Mouse (Mus musculus): ENCODE measurements around the gene Allc. TPM values are rescaled to one million over a fixed set of nuclear protein-coding genes. Genes with fewer than 3 reads are reported as not detected.
A peak's percentile ranks its signal among the peaks of the same experiment; 100 is the strongest.

Allc gene
- not detected for total RNA-seq (2021)
- long read RNA-seq, experiment 1, result 0 reads
- long read RNA-seq, experiment 2, result 0 reads

DNA sequence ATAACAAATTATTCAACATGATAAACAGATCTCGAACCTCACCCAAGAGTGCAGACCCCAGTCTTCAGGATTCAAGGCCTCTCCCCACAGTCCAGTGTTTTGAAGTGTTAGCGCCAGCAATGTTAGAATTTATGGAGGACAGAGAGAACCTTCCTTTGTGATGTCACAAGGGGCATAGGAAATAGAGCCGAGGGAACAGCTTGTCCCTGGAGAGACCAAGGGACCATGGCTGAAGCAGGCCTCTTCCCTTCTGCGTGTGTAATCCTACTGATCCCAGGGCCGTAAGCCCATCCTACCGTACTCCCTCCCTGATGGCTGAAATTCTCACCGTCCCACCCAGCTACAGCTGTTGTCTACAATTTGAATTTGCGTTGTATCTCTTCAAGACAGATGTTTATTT is at the start of gene Allc:
Gene Allc (minus strand): TSS at position 101 of the 400 bp plus-strand sequence.
- intact Hi-C loops (cut with DNase I; ENCODE audit: low total_unique reads), result no loop called here
- DNase-seq, result no peak

DNA sequence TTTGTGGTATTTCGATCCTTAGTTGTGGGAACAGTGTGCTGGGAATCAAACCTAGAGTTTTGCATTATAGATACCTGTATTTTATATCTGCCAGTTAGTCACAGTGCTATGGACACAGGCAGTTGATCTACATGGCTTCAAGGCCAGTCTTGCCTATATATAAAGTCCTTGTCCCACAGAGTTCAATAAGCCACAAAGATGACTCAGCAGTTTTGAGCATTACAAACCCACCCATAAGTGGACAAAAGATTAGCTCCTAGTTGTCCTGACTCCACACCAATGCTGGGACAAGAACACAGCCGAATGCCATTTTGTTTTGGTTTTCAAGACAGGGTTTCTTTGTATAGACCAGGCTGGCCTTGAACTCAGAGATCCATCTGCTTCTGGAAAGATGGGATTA is 46.1 kb upstream of the Allc start:
- DNase-seq, result no peak
- intact Hi-C loops (cut with DNase I; ENCODE audit: low total_unique reads), result no loop called here

DNA sequence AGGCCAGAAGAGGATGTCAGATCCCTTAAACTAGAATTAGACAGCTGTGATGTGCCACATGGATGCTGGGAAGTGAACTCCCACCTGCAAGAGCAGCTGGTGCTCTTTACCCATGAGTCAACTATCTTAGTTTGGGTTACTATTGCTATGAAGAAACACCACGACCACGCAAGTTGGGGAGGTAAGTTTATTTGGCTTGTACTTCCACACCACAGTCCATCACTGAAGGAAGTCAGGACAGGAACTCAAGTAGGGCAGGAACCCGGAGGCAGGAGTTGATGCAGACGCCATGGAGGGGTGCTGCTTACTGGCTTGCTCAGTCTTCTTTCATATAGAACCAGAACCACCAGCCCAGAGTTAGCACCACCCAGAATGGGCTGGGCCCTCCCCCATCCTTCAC is 44.8 kb upstream of the Allc start:
- intact Hi-C loops (cut with DNase I; ENCODE audit: low total_unique reads), result no loop called here
- no peak for DNase-seq

DNA sequence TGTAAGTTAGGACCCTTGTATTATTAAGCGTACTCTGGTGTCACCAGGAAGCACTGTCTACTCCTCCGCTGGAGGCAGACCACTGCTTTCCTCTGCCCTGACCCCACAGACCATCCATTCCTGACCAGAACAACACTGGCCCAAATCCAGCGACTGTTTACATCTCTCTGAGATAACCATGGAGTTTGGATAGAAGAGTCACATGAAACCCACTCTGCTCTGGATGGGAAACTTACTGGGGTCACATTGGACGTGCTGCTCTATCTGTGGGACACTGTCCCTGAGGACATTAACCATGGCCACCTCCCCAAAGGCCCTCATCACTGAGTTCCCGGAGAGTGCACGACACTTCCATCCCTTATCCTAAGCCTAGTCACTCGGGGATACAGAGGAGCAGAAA is 43.1 kb upstream of the Allc start:
- intact Hi-C loops (cut with DNase I; ENCODE audit: low total_unique reads), result no loop called here
- DNase-seq, result no peak

DNA sequence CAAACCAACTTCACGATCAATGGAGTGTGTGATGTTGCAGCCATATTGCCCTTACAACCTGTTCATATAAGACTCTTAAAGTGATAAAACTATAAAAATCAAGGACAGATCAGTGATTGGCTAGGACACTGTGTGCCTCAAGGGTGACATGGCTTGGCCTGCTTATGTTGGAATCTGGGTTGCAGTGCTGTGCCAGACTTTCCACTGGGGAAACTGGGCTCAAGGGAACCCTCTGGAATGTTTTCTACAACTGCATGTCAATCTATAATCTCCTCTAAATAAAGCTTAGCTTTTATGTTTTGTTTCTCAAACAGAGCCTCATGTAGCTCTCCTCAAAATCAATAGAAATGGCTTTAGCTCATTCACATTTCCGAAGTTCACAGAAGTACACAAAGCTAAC is 41.9 kb upstream of the Allc start:
- intact Hi-C loops (cut with DNase I; ENCODE audit: low total_unique reads), result no loop called here

DNA sequence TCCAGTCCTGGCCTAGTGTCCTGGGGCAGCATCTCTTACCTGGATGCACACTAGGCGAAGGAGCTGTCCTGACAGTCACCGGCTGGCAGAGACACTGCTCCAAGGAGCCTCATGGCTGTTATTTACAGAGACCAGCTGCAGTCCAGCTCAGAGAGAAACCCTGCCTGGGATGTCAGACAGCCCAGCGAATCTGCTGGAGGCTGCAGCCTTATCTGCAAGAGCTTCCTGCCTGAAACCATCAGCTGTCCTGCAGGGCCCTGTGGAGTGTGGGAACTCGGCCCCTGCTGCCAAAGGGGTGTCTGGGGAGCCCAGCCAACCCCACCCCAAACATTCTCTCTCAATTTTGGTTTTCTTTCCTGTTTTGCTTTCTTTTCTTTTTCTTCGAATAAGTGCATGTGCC is 40.9 kb upstream of the Allc start, which contains the start of gene Colec11:
Gene Colec11 (minus strand): TSS at position 183 of the 400 bp plus-strand sequence.
- intact Hi-C loops (cut with DNase I; ENCODE audit: low total_unique reads), result no loop called here
- no peak for DNase-seq

More for the DNA sequence above, 41.9 kb upstream of the Allc start:
- DNase-seq, result no peak

DNA sequence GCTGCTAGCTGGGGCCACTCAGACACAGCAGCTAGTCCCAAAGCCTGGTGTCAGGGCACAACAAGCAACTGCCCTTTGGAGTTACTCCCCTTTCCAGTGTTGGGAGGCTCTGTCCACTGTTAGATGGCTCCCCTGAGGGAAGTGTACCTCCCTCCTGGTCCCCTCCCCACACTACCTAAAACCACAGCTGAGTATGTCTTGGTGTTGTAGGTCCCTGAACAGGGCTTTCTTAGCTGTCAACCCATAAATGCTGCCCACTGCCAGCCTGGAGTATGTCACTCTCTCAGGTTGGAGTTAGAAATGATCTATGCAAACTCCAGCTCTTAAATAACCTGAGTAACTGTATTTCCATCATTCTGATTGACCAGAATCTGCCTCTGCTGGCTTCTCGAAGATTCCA is 40.3 kb upstream of the Allc start:
- DNase-seq, result no peak
- intact Hi-C loops (cut with DNase I; ENCODE audit: low total_unique reads), result no loop called here

DNA sequence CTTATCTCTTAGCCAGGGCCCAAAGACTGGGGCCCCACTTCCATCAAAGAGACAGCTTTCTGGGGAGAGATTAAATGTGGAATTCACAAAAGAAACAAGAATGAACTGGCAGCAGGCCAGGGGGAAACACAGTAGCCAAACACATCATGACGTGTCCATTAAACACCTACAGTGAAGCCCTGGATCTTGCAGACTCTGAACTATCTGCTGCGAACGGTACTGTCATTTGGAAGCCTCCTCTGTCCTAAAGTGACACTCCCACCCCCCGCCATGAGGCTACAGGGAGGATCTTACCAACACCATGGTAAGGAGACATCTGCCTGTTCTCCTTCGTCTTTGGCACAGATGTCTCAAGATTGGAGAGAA is 39.8 kb upstream of the Allc start:
- intact Hi-C loops (cut with DNase I; ENCODE audit: low total_unique reads), result no loop called here
- no peak for DNase-seq

DNA sequence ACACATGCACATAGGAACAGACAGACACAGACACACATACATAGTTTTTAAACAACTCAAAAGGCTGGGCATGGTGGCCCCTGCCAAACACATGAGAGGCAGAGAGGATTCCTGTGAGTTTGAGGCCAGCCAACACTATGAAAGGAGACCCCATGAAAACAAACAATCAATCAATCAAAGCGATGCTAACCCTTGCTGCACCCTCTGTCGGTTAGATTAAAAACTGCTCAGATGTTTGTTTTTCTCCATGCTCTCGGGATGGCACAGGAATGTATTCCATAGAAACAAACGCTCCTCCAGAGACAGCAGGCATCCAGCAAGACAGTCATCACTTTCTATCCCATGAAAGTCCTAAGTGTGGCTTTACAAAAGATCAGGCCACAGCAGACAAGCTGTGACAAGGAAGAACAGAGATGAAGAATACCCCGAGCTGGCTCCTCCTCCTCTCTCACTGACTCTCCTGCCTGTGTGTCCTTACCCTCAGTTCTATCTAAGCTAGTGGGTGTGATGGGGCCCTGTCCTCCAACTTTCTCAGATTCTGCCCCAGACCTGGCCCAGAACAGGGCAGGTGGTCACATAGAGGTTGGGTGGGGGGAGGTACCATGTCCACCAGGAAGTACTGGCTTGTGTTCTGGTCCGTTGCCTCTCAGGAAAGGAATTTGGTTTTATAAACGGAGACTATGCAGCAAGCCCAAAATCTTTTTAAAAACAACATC is 39.3 kb upstream of the Allc start:
- intact Hi-C loops (cut with DNase I; ENCODE audit: low total_unique reads), result no loop called here
- no peak for DNase-seq

DNA sequence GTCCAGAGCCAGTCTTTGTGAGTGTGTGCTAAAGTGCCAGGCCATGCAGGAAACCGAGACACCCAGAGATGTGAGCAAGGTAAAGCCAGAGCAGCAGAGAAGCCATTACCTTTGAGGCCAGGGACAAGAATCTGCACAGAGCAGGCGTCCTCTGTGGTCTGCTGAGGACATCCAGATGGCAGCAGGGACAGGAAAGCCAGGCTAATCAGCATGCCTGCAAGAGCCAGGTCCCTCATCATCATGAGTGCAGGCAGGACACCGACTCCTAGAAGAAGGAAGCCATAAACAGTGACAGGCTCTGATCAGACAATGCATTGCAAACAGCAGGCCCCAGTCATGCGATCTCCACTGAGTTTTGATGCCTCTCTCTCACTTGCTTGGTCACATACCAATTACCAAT is 35.0 kb upstream of the Allc start:
- no peak for DNase-seq
- intact Hi-C loops (cut with DNase I; ENCODE audit: low total_unique reads), result no loop called here

DNA sequence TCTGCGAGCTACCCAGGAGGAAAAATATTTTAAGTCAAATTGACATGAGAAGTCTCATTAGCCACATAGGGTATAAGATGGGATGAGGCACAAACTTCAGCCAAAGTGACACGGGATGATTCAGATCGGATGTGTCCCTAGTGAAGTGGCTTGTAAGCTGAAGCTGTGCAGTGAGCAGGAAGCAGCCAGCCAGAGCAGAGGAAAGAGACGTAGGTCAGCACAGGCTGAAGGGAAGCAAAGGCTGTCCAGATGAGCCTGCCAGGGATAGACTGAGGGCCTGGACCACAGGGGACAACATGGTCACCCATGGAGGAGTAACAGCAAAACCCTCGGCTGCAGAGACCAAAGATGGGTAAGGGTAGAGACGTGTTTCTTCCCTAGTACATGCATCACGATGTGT is 32.1 kb upstream of the Allc start:
- DNase-seq, result no peak
- intact Hi-C loops (cut with DNase I; ENCODE audit: low total_unique reads), result no loop called here

DNA sequence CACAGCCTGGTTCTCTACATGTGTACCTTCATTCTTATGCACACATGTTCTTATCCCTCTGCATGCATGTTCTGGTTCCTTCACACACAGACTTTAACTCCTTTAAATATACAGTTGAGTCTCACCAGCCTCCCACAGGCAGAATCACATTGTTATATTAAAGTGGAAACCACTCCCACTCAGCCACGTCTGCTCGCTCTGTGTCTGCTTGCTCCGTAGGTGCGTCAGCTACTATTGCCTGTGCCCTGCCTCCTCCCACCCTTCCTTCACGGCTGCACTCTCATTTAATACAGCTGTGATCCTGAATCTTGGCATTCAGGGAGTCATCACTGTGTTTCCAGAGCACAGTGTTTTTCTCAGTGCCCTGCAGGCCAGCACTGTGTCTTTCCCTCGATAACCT is 30.1 kb upstream of the Allc start:
- intact Hi-C loops (cut with DNase I; ENCODE audit: low total_unique reads), result no loop called here
- DNase-seq, result no peak

DNA sequence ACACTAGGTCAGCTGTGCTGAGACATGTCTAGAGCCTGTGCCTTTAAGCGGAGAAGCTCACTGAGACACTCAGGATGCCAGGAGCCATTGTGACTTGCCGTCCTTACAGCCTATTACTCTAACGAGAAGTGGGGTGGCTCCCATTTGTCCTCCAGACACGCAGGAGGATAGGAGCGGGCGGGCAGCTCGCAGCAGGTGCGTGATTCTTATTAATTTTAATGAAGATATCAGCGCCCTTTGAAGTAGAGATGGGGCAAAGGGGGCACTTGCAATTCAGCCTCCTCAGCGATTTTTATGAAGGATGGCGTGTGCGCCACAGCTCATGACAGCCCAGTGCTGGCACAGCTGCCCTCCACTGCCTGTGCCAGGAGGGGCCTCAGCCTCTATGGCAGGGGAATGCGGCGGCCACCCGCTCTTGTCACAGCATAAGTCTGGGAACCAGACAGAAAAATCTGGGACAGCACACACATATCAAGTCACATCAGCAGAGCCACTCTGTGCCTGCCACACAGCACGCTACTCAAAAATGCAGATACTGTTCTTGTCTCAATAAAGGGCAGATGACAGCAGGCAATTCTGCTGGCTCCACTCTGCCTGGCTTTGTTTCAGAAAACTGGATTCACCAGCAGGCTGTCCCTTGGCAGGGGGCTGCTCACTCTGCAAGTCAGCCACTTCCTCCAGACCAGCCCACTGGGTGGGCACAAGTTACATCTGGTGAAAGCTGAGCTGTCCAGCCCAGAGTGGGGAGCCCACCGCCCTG is 25.4 kb upstream of the Allc start:
- intact Hi-C loops (cut with DNase I; ENCODE audit: low total_unique reads), result no loop called here
- DNase-seq, result no peak

DNA sequence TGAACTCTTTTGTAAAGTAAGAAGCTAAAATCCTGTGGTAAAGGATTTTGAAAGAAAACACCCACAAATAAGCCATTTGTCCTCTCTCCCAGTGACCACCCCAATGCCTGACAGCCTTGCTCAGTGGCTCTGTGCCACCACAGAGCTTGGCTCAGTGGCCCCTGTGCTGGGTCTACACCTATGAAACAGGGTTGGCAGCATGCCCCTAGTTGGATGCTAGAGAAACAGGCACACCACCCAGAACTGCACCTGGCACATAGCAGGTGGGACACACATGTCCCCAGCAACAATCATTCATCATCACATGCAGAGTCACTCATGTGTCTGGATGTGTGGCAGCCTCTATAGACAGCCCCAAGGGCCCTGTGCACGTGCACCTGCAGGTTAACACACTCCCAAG is 21.2 kb upstream of the Allc start:
- no peak for DNase-seq
- intact Hi-C loops (cut with DNase I; ENCODE audit: low total_unique reads), result no loop called here

DNA sequence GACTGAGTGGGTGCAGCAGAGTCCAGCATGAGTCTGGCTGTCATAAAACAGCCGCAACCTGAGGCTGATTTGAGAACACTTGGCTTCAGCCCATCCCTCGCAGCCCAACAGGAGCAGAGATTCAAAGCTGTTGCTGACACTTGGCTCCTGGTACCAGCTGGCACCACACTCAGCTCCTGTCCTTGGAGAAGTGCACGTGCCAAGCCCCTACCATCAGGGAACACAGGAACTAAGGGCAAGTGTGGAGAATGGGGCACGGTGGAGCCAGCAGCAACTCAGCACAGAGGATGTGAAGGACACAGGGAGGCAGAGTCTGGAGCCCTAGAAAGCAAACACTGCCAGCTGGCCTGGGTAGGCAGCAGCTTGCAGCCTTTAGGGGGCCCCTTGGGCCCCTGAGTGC is 19.9 kb upstream of the Allc start:
- intact Hi-C loops (cut with DNase I; ENCODE audit: low total_unique reads), result no loop called here
- DNase-seq, result peak; percentile 47

DNA sequence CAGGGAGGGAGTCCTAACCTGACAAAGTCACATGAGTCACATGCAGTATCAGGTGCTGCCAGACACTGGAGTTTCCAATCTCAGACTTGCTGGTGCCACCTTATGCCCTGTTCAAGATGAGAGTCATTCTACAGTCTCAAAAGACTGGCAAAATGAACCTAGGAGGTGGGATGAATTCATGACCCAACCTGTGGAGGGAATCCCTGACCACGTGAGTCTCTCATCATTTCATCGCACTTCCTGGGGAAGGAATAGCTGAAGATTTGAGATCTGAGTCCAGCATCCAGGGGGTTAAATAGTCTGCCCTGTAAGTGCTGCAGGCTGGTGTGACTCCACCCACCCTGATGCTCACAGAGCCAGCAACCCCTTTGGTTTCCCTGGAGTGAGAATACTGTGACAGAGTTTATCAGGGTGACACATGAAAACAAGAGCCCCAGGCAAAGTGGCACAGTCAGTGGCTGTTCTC is 16.2 kb upstream of the Allc start:
- intact Hi-C loops (cut with DNase I; ENCODE audit: low total_unique reads), result loop anchor here (10.0 kb wide), 1 partner anchor 1256 kb away; no protein-coding TSS in a partner anchor
- DNase-seq, result no peak

DNA sequence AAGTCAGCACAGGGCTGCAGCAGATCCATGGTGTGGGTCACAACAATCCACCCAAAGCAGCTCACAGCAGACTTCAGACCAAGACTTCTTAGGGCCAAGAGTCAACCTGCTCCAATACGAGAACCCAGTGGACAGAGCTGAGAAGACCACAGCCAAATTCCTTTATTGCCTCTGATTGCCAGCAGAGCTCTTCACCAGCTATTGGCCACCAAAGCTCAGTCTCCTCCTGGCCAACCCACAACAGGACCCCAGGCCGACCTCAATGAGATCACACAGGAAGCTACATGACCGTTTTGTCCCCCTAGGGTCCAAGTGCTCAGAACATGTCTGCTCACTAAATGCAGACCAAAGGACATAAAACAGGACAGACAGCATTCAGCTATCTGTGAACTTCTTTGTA is 15.8 kb upstream of the Allc start:
- intact Hi-C loops (cut with DNase I; ENCODE audit: low total_unique reads), result loop anchor here (10.0 kb wide), 1 partner anchor 1257 kb away; no protein-coding TSS in a partner anchor
- DNase-seq, result no peak

DNA sequence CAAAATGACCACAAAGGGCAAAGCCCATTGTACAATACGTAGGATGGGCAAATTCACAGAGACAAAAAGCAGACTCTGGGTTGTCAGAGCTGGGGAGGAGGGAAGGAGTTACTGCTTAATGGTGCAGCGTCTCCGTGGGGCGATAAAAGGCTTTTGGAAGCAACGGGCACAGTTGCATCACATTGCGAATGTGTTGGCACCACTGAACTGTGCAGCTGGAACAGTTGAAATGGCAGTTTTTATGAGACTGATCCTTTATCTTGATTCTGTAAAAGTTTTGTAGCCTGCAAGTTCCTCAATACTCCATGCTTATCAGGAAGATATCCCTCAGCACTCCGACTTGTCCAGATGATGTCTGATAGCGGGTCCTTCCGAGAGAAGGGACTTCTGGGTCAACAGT is 15.4 kb upstream of the Allc start:
- no peak for DNase-seq
- intact Hi-C loops (cut with DNase I; ENCODE audit: low total_unique reads), result loop anchor here (10.0 kb wide), 1 partner anchor 1257 kb away; no protein-coding TSS in a partner anchor

DNA sequence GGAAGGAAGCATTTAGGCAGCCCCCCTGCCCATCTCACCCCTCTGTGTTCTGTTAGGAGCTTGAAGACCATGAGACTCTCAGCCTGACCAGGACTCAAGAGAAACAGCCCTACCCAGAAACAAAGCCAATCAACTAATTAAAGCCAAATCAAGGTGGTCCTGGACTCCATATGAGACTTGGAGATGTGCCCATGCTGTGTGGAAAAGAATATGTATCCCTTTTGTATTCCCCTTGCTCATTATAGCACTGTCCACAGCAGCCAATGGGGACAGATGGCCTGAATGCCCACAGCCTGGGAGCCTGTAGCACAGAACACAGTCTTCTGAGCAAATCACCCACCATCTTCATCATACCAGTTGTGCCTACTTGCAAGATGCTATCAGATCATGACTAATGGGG is 14.5 kb upstream of the Allc start:
- no peak for DNase-seq

DNA sequence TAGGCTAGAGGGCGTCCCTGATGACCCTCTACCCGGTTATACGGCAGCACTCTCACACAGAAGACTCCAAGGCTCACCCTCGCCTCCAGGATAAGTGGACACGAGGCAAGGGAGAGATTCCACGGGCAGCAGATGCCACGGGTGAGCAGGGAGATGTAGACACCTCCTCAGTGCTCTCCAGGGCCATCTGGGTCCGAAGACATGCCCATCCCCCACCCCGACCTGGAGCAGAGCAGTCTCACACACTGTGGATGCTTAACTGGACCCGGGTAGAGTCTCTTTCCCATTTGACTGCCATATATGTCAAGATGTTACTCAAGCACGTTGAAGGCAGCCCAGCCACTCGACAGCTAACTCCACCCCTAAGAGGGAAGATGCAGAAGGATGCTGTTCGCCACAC is 8.1 kb upstream of the Allc start:
- no peak for DNase-seq
- intact Hi-C loops (cut with DNase I; ENCODE audit: low total_unique reads), result loop anchor here (10.0 kb wide), 1 partner anchor 1264 kb away; no protein-coding TSS in a partner anchor

More for the DNA sequence above, 14.5 kb upstream of the Allc start:
- intact Hi-C loops (cut with DNase I; ENCODE audit: low total_unique reads), result loop anchor here (10.0 kb wide), 1 partner anchor 1258 kb away; no protein-coding TSS in a partner anchor

Measured in gastrocnemius, postnatal 14 days (tissue).